Mouse (Mus musculus): ENCODE results near the gene Slc25a13.

- no peak for TF ChIP-seq CTCF (IDR thresholded peaks at IDR 0.05; ENCODE audit: borderline replicate concordance, extremely low read depth, insufficient read depth, insufficient read length)
- no peak for TF ChIP-seq POLR2A (IDR thresholded peaks at IDR 0.05; ENCODE audit: borderline replicate concordance, extremely low read depth, insufficient read depth, insufficient read length, poor library complexity, severe bottlenecking)
Measured at GRCm38 (mm10) chr6:6016931-6017330, 200.0 kb downstream of the Slc25a13 start.

Measured in brain, embryonic 14.5 days (tissue).